Mouse (Mus musculus) kidney, adult 11 months (tissue): ENCODE results near the gene 2010111I01Rik.
"Not testable (repeated sequence)": the region's sequence is repeated elsewhere in the genome, so short reads cannot be mapped to it uniquely, and the experiment has no call there.

Experiments used
- DNase-seq: peaks from one replicate; pipeline ENCODE4 v3.0.0; 2022

2010111I01Rik gene

DNA sequence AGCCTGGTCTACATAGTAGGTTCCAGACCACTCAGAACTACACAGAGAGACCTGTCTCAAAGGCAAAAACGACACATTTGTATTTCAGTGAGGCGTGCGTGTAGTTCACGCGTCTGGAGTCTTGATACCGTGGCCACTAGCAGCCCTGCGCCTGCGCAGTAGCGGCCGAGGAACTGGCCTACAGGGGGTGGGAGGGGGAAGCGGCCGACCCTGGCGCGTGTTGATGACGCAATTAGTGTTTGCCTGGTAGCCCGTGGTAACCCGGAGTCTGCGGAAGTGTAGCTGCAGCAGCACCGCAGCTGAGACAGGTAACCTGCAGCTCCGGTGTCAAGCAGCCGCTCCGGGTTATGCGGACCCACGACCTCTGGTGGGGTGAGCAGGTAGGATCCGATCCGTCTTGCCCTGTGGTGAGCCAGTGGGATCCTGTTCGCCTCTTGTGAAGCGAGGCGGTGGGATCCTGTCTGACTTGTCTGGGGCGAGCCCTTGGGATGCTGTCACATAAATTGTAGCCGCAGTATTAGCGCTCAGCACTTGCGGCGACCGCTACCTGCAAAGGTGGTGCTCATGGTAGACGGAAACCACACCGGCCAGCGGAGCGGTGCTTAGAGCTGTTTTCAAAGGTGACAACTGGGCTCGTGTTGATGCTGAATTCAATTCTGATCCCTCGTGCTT lies at the start of gene 2010111I01Rik:
Gene 2010111I01Rik (plus strand): TSS at position 254 of the 672 bp plus-strand sequence.
- peak; percentile 96 for DNase-seq

DNA sequence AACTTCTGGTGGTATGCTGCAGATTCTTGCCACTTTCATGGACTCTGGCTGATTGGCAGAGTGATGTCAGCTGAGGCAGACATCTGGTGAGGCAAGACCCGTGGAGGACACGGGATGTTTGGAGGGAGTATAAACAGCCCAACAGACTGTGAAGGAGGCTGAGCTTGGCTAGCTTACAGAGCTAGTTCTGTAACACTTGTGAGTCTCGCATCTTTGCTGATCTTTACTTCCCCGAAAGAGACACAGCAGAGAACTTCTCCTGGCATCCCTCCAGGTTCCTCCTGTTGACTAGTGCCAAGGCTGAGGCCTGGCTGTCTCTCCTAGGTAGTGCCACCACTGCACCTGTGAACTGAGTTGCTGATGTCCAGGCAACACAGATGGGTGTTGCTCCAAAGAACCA lies 48.0 kb upstream of the 2010111I01Rik start:
- peak; percentile 80 for DNase-seq

DNA sequence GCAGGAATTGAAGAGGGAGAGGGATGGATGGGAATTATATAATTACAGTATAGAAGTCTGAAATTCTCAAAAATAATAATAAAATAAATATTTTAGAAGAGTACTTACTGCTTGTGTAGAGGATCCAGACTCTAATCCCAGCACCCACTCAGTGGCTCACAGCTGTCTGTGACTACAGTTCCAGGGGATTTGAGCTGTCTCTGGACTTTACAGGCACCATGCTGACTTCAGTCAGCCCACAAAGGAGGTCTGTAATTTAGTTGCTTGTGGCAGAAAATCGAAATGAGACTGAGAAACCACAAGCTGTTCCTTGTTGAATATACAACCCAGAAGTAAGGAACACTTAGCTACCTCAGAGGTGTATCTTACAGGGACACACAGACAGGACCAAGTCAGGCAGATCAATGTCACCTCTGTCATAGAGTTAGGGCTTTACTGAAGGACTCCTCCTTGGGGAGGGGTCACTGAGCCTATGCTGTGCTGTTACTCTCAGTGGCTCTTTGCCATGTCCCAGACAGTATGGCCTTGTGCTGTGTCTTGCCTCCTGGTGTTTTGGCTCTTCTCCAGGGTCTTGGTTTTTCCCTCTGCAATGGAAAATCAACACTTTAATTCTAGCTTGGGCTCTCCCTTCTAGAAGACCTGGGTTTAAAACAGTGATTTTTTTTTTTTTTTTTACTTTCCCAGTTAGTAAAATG lies 47.1 kb upstream of the 2010111I01Rik start:
- no peak for DNase-seq

DNA sequence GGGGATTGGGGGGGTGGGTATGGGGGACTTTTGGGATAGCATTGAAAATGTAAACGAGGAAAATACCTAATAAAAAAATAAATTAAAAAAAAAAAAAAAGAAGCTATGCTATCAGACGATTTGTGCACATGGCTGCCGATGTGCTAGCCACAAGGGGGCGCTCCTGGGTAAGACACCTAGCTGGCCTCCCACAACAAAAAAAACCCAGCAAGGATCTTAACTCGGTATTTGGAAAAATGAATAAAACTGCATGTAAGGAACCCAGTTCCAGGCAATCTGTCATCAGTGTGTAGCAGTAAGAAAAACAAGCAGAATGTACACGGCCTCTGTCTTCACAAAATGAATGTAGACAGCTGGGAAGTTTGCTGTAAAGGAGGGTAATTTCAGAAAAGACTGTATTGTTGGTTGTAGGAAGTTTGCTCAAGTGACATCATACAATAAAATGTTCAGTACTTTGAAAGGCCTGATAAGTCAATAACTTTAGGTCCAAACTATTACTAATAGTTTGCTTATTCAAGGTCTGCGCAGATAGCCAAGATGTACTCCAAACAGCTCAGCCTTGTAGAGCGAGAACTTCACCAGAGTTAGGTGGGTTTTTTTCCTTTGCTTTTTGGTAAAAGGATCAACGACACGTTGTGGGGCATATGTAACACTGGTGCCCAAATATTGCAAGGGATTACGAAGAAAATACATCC lies 44.9 kb upstream of the 2010111I01Rik start:
- DNase-seq: peak; percentile 51

DNA sequence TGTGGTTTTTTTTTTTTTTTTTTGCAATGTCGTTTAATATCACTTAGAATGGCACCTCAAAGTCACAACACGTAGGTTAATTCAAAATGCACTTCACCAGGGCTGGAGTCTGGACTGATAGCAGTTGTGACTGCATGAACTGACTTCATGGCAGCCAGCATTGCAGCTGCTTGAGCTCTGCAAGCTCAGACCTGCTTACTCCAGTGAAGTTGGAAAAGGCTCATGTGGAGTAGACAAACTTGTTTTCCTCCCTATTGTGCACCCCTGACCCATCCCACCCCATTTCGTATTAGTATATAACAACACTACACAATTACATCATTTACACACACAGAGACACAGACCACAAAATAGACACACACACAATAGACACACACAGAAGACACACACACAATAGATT lies 42.0 kb upstream of the 2010111I01Rik start:
- DNase-seq: no peak

DNA sequence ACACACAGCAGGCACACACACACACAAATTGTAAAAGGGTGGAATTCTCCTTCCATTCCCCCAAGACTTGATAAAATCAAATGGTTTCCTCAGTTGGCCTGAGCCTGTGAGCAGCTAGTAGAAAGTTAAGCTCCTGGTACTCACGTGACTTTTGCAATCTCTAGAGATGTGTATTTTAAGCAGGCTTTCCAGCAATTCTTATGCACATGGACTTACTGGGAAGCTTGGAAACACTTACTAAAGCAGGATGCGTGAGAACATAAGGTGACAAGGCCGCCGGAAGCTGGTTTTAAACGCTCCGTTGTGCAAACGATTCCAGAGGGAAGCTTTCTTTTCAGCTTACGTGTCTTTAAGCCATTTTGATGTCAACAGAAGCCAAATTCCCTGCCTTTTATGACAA lies 41.5 kb upstream of the 2010111I01Rik start:
- no peak for DNase-seq

DNA sequence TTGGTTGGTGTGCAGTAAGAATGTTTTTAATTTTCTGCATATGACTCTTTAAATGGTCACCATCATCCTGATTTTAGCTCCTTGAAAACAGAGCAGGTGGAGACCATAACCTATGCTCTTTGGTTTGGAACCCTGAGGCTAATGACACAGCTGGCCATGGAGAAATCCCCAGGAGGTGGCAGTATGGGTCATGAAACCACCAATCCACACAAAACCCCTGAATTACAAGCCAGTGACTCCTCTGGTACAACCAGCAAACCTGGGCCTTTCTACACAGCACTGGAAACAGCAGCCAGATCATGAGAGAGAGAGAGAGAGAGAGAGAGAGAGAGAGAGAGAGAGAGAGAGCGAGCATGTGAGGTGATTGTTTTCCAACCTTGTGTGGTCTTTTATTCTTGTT lies 38.2 kb upstream of the 2010111I01Rik start:
- DNase-seq: peak; percentile 56

DNA sequence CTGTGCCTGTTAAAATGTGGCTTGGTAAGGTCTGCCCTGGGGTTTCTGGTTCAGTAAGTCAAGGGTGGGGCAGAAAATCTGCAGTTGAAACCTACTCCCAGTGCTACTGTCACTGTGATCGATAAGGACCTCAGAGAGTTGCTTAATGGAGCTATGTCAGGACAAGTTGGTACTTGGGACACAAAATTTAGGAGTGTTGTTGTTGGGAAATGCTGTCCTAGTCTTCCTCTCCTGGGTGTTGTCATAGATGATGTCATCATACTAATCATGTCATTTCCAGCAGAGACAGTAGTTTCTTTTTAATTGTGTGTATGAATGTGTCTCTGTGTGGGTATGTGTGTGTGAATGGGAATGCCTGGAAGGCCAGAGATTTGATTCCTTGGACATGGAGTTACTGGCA lies 37.2 kb upstream of the 2010111I01Rik start:
- no peak for DNase-seq

DNA sequence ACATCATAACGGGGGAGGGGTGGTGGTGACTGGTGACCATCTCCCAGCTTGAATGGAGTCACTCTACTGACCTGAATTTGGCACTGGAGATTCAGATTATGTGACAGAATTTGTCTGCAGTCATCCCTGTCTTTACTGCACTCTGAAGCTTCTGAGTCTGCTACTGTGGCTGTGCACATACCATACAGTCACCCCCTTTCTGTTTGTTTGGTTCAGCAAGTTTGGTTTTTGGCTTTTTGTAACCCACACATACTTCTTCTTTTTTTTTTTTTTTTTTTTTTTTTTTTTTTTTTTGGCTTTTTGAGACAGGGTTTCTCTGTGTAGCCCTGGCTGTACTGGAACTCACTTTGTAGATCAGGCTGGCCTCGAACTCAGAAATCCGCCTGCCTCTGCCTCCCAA lies 35.5 kb upstream of the 2010111I01Rik start:
- not testable (repeated sequence) for DNase-seq

DNA sequence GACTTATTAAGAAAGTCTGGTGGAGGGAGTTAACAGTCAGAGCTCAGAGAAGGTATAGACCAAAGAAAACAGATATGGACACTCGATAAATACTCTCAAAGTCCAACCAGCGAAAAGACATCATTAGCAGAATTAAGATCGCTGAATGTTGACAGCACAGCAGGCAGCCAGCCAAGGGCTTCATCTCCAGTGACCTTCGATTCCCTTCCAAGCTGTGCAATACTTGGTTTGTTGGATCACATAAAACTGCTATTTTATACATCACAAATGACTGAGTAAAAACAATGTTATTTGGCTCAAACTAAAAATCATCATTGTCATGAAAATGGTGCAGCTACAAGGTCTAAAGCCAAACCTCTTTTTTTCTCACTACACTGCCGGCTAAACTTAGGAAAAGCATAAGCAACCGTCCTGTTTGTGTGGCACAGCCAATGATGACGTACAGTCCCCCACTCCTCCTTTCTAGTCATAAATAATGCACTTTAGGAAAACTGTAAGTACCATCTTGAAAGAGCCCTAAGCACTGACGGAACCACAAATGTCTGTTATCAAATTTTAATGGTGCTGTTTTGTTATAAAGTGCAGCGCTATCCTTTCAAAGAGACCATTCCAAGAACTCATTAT lies 34.8 kb upstream of the 2010111I01Rik start:
- DNase-seq: peak; percentile 36

DNA sequence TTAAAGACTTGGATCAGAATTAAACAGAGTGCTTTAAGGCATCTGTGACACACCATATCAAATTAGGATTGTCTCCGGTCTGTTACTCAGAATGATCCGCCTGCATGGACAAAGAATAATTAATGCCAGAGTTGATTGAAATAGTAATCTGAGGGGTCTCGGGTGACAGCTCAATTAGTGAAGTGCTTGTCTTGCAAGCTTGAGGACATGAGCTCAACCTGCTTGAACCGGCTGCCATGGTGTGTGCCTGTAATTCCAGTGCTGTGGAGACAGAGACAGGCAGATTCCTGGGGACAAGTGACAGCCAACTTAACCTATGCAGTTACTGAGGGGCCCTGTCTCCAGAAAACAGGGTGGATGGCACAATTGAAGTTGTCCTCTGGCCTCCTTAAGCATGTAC lies 32.2 kb upstream of the 2010111I01Rik start:
- DNase-seq: no peak

DNA sequence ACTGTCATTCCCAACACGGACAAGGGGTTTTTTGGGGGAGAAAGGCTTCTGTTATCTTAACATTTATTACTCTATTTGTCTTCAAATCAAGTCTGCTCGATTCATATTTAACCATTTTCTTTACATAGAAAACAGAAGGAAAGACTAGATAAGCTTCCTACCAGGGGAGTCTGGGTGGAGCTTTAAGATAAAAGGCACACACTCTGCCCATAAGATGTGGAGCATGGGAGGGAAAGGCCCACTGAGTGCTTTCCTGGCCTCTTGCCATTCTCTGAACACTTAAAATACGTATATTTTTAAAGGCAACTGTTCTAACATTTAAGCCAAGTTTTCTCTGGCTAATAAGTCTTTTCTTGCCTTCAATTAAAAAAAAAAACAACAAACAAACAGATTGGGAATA lies 25.3 kb upstream of the 2010111I01Rik start:
- no peak for DNase-seq

DNA sequence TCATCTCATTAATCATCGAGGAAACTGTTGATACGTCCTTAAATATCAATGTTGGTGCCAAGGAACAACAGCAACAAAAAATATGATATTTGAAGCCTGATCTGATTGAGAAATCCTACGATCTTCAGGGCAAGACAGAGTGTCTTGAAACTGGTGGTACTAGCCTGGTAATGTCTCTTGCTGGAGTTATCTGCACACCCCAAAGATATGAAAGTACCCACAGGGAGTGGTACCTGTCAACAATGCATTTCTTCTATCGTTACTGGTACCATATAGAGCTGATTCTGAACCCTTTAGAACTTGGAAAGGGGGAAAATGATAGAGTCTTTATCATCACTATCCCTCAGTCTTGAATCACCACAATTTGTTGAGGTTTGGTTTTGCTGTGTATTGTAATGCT lies 24.9 kb upstream of the 2010111I01Rik start:
- no peak for DNase-seq

DNA sequence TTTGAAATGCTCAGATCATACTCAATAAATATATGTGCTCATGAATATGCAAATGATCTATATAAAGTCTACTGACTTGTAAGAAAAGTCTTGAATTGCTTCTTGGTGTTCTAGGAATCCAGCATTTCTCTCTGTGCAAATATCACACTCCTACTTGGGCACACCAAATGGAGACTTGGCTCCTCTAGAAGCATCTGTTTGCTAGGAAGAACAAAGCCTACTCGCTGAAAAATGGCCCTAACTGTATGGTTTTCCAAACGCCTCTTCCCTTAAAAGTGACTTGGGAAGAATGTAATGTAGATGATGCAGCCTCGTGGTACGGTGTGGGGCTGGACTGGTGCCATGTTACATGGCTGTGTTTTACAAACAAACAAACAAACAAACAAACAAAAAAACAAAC lies 24.0 kb upstream of the 2010111I01Rik start:
- DNase-seq: no peak

DNA sequence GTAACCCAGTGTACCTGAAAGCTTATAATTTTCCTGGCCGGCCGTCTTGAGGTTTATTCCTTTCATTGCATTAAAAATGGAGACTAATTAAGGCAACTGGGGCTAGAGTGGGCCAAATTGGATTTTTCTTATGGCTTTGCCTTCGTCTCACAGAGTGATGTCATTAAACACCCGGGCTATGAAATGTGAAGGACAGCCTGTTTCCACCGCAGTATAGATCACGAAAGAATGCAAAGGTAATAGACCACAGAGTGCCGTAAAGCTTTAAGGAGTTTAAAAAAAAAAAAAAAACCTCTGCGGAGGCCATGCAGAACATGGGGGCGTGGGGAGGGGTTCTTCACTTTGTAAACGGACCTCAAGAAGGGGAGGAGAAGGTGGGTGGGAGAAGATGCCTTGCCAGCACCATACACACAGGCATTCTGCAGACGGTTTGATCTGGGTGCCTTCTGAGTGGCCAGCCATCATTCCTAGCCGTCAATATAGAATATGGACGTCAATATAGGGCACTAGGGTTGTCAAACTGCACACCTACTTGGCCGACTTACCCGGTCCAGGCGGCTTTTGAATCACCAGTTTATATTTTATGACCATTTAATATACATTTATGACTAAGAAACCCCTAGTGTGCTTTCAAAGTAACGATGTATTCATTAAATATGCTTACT lies 23.2 kb upstream of the 2010111I01Rik start:
- no peak for DNase-seq

DNA sequence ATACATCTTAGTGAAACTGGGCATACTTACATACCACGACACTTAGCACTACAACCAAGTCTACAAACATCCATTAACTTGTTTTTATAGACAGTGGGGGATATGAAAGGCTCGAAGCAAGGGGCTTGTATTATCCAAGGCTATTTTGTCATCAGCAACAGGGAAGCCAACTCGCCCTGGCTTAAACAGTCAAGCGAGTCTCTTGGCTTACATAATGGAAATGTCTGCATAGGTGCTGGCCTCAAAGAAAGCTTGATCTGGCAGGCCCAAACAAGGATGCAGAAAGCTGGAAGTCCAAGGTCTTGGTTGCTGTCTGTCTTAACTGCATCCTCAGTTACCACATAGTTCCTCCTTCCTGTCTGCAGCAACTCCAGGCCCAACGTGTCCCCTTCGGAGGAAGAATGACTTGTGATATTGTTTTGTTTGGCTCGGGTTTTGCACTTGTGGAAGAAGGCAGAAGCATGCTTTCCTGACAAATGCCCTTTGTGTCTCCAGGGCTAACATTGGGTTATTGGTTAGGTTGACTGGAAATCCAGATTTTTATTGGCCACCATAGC lies 21.3 kb upstream of the 2010111I01Rik start:
- peak; percentile 9 for DNase-seq

DNA sequence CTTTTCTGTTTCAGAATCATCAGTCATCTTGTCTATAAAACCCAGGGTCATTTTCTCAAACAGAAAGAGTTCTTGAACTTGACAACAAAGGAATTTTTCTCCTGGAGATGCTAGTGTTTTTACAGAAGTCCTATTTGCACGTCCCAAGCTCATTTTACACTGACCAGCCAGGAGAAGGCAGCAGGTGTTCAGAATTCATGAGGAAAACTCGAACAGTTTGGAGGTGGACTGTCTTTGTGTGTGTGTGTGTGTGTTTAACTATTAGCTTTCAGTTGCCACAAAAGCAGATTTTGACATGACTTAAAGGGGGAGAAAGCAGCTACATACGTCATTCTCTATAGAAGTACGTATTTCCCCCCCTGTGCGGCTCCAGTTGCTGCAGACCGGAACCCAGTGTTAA lies 20.6 kb upstream of the 2010111I01Rik start:
- no peak for DNase-seq

DNA sequence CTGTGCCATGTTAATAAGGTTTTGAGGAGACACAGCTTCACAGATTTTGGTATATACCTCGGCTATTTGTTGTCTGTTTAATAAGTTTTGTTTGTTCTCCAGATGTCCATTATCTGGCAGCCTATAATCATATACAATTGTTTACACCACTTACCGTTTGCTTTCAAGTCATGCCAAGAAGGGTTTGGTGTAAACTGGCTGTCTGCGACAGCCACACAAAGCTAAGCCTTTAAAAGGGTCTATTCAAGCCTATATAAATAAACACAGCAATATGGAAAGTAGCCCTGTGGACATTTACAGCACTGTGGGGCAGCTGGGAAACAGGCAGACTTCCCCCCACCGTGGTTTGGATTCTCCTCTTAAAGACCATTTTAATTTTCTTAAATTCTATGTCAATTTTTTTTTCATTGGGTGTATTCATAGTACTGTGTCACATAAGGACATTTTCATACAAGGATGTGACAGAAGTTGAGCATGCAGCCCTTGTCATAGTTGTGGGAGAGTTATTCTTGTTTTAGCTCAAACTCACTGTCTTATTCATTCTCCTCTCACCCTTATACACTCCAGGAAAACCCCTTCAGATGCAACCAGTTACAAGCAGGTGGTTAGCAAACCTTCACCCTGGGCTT lies 15.0 kb upstream of the 2010111I01Rik start:
- DNase-seq: no peak

DNA sequence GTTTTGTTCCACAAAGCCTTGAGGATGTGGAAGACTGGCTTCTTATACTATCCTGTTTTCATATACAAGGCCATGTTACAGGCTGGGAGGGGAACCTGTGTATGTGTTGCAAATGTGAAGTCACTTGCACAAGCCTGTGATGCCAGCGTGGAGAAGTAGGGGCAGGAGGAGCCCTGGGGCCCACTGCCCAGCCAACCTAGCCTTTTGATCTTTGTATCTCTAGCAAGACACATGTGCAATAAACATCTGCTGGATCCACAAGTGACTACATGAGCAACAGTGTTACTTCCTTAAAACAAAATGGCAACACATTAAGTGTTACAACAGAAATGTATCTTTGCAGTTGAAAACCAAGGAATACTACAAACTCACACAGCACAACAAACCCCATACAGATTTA lies 13.1 kb upstream of the 2010111I01Rik start:
- no peak for DNase-seq

DNA sequence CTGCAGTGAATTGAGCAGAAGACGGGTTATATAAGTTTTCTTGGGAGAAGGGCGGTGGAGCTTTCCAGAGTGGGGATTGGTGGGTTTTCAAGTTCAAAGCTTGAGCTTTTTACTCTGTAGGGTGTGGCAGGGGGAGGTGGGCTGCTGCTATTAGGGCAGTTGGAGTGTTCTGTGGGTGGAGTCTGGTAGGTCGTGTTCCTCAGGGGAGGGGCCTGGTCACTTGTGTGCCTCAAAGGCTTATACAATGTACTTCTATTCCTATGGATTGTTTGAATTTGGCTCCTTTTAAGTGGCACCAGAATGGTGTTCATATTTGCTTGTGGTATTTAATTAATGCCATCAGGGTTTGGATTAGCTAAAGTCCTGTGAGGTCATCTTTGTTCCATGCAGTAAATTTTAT lies 12.6 kb upstream of the 2010111I01Rik start:
- no peak for DNase-seq

DNA sequence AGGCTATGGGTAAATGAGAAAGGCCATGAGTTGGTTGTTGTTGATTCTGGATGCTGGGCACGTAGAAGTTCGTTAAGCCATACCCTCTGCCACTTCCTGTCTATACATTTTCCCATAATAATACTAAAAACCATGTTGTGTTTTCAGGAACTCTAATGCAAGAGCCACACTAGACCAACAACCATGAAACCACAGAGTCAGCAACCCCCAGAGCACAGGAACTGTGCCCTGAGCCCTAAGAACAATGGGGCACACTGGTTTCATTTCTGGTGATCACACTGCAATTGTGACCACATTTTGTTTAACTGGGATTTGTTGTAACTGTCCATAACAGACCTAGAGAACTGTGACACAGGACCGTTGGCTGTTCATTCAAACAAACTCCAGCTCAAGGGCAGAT lies 12.1 kb upstream of the 2010111I01Rik start:
- DNase-seq: no peak

DNA sequence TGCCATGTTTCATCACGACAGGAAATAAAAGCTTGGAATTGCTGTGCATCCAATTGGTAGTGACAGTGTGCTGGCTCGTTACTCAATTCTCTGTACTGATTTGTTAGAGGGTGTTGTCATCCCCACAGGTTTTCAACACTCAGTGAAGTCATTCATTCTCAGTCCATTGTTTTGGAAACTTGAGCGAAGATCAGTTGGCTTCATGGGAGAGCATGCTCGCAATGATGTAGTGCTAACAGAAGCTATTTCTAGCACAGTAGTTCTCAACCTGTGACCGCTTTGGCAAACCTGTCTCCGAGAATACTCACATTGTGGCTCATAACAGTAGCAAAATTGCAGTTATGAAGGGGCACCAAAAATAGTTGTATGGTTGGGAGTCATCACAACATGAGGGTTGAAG lies 8.7 kb upstream of the 2010111I01Rik start:
- no peak for DNase-seq
